Mouse (Mus musculus) ovary, postnatal 14 days (tissue): Measurements from ENCODE around the gene Zbp1.

Experiments
- DNase-seq: peaks from one replicate; pipeline ENCODE4 v3.0.0; 2022; ENCODE audit warnings: low spot score

Gene Zbp1

DNA sequence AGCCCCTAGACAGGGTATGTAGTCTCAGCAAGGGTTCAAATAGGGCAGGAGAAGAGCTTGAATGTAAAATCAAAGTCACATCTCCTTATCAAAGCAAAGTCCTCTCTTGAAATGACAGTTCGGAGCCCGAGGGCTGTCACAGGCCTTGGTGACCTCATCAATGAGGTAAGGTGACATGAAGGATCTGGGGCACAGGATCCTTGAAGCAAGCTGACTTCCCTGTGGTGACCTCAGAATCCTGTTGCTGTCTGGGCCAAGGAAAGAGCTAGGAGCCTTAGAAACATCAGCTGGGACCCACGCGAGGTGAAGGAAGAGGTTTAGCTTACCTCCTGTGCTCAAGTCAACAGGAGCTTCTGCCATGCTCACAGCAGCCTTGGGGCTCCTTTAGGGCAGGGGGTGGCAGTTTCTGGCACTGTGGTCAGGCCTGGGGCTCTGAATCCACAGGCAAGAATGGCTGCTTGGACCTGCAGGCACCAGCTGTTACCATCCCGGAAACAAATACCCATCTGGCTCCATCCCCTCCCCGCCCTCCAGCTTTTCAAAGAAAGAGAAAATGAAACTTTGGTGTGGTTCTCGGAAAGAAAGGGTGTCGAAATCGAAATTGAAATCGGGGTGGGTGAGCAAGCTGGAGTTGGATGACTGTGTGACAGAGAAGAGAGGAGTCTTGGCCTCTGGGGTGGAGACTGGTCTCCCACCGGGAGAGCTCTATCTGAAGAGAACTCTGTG is at the start of gene Zbp1:
TSS of gene Zbp1 (minus strand) at position 508 of the 726 bp plus-strand sequence.
- no peak for DNase-seq

DNA sequence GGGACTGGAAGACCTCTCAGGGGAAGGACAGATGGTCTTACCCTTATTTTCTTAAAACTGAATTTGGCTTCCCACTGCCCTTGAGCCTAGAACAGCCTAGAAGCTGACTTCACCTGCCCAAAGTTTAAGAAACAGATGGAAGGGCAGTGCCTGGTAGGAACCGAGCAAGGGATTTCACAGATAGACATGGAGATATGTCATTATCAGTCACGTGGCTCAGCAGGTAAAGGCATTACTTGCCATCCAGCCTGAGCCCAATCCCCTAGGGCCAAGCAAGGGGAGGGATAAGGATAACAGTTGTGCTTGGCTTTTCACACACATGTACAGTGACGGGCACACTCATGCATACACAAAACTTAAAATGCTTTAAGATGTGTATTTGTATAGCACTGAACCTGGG is 48.8 kb upstream of the Zbp1 start:
- no peak for DNase-seq

DNA sequence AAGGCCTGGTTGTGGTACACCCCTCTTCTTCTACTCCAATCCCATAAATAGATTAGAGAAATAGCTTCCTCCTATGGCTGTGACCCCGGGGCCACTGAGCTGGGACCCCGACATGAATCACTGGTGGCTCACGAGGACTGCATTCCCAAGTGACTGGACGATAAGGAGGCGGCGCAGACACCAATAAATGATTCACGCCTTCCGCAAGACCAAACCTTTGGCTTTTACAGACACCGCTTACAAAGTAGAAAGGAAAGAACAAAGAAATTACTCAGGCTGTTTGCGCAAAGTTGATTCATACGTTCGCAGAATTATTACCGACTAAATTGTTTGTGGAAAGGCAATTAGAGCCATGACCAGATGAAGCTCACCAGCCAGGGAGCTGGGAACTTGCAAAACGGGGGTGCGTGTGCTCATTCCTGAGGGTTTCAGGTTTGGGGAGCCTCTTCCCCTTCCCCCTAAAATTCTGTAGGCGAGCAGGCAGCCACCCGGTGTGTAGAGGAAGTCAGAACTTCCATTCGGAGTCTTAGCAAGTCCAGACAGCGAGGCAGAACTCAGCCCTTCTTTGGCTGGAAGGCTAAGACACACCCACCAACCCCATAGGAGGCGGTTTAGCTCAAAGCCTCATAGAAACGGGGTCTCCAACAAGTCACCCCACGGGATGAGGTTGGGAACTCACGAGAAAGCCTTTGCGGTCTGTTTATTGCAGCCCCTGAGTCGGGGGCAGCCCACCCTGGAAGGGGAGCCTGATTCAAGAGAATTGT is 47.8 kb upstream of the Zbp1 start:
- no peak for DNase-seq

DNA sequence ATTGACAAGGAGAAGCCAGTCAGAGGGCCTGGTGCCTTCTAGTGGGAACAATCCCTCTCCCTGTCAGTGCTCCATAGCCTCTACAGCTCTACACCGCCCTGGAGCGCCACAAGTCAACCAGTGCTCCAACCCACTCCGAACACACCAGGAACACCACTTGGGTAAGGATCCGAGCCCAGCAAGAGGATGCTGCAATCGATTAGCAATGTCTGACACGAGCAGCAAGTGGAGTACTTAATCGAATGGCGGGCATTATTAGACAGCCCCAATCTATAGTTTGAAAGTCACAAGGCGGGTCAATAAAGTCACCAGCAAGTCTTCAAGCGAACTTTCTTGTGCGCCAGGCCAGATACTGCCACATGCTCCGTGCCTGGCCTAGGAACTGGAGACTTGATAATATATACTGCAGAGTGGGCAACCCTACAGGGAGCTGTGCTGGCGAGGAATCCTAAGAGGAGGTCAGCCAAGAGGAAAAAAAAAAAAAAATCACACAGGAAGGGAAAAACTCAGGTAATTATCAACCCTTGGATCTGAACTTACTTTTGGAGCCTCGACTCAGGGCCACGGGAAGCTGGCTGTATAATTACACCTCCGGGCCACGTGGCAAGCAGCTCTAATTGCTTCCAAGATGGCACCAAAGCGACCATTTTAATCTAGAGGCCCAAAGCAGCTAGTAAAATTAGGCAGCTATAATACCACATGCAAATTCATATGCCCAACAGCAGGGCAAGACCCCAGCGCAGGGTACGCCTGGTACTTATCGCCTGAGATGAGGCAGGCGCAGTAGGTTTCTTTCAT is 46.9 kb upstream of the Zbp1 start:
- no peak for DNase-seq

DNA sequence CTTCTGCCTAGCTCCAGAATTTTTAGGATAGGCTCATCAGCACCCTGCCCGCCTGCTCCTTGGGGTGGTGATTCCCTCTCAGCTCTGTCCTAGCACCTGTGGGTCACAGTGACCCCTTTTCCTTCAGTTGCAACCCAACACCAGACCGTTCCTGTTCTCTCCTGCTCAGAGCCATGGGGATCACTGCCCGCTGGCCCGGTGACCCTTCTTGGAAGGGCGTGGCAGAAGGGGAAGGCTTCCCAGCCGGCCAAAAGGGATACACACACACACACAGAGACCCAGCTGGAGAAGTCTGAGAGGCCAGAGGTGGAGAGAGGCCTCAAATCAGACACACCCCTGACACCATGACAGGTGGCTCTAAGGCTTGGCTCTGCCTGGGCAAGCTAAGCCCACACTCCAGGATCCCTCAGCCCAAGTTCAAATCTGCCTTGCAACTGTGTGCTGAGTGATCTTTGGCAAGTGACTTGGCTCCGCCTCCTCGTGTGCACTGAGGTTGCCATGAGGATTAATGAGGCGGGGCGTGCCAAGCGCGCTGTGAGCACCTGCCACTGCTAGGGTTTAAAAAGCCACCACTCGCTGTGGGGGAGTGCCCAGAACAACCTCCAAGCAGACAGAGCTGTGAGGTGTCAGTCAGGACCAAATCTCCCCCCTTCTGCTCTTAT is 45.9 kb upstream of the Zbp1 start:
- no peak for DNase-seq

DNA sequence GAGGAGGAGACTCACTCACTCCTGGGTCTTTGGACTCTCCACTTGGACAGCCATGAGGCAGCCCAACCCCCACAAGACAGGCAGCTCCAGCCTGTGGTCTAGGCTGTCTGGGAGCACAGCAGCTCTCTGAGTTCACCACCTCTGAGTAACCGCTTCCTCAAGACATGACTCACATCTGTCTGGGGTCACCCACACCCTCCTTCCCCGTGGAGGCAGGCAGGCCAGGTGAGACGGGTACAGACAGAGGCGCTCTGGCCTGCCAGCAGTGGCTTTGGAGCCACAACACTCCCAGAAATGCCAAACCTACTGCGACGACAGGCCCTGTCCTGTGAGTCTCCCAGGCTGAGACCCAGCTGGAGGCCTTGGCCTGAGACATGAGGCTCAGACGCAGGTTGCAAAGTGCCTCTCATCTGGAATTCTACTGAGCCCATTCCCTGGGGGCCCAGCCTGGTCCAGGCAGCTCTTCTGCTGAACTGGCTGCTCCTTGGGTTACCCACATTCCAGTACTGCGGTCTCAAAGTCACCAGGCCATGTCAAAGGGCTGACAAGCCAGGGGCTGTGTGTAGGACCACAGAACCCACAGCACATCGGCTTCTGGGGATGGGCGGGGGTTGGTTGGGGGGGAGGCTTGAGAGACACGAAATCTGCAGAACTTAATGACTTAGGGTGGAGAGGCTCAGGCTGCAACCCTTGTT is 45.1 kb upstream of the Zbp1 start:
- DNase-seq: no peak

DNA sequence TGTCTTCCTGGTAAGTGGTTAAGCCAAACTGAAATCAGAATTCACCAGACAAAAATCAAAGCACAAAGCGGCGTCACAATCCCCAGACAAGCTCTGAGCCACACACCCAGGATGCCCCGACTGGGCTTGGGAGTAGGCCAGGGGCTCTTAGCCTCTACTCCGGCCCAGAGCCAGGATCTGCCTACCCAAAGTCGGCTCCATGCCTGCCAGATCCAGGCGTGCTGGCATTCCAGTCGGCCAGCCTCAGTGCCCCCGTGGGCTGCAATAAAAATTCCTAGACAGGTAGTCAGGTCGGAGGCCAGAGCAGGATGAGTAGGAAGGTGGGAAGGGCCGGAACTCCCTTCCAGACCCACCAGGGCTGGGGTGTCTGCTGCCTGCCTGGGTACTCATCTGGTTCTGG is 42.8 kb upstream of the Zbp1 start:
- no peak for DNase-seq

DNA sequence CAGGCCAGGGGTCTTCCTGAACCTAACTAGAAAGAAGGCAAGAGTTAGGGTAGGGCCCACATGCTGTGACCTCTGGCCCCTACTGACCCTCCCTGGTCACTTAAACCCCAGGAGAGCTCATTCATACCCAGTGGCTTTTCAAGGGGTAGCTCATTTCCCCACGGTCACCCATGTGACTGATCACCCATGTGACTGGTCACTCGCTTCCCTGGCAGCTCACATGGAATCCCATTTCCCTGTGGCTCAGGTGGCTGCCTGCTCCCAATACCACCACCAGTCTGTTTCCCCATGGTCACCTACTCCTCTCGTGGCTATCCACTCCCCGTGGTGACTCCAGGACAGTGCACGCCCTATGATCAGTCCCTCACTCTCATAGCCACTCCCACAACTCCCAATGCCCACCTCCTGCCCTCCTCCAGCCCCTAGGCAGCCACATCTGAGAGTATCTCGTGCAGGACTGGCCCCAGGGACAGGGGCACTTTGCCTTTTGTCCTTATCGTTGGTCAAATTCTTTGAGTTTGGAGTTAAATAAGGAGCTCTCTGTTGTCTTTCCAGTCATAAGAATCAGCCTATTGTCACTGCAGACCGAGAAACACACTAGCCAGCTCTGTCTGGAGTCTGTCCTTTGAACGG is 39.9 kb upstream of the Zbp1 start:
- no peak for DNase-seq

DNA sequence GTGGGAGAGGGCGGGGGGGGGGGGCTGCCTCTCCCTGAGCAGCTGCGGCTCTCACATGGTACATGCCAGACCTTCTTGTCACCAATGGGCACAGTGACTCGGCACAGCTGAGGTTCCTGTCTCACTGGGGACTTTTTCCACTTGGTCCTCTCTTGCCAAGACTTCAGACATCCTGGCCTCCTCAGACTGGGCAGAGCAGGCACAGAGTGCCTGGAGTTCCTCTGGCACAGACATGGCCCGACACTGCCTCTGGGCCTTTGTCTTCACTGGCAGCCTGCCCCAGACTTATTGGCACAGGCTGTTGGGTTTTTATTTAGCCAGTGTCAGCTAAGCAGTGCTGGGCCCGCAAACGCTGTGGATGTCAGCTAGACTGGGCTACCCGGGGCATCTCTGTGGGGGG is 38.9 kb upstream of the Zbp1 start:
- peak; percentile 43 for DNase-seq

DNA sequence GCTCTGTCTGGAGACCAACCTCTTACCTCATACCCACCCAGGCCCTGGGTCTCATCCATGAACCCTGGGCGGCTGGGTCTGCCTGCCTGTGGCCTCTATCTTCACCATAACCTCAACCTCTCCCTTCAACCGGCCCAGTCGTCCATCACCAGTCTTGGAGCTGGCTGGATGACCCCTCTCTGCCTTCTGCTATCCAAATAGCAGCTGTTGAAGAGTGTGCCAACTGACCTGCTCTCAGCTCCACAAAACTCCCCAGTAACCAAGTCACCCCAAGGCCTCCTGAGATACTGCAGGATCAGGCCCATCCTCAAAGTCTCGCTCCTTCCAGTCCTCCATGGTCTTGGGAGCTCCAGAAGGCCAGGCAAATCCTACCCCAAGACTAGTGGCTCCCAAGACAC is 37.8 kb upstream of the Zbp1 start:
- no peak for DNase-seq

DNA sequence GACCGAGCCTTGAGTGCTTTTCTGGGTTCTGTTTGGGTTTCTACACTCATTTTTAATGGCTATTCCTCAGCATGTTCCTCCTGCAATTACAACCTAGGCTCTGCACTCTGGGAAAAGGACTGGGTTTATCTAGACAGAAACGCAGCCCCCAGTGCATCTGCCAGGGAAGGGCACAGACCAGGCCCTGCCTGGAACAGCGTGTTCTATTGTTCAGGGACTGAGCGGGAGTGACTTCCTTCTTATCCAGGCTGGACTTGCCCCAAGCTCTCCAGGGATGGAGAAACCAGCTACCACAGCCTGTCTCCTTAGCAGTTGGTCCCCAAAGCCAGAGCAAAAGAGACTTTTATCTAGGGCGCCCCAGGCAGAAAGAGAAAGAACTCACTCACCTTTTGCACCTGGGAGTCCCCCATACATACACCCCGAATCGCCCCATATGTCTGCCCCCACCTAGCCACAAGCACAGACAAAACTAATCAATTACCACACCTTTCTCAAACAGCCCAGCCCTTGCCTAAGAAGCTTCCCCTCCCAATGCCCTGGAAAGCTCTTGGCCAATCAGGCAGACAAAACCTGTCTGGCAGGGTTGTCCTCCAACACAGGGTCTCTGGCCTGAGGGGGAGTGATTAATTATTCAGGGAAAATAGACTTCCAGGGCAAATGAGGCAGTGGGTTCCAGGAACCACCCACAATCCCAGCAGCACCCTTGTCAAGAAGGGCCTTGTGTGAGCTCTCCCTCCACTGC is 37.3 kb upstream of the Zbp1 start:
- no peak for DNase-seq

DNA sequence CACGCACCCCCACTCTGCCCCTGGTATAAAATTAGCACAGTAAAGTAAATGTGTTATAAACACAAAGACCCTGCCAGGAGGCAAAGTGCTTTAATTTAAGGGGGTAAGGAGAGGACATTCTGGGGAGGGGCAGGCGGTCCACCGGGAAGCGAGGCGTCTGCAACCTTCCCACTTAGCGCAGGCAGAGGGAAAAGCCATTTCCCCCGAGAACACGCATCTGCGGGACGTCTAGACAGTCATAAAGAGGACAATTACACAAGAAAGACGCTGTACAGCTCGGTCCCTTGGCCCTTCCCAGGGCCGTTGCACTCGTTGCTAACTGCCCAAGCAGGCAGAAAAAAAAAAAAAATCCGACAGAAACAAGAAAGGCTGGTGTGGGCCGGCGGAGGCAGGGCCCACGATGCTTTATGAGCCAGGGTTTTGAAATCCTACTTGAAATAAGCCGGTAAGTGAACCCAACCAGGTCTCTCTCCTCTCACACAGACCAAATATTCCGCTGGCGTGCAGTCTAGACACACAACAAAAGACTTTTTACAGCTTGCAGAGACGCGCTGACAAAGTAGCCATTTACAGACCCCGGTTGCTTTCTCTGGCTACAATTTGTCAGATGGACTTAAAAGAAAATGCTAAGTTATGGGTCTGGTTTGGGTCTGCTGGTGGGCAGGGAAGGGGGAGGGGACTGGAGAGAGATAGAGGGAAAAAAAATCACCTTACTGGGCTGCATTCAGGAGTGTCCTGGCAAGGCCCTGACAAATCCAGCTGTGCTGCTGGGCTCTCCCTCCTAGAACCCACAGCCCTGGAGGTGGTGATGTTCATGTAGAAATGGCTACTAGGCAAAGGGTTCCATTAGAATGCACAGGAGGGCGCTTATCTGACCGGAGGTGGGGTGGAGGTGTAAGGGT is 35.3 kb upstream of the Zbp1 start:
- DNase-seq: no peak

DNA sequence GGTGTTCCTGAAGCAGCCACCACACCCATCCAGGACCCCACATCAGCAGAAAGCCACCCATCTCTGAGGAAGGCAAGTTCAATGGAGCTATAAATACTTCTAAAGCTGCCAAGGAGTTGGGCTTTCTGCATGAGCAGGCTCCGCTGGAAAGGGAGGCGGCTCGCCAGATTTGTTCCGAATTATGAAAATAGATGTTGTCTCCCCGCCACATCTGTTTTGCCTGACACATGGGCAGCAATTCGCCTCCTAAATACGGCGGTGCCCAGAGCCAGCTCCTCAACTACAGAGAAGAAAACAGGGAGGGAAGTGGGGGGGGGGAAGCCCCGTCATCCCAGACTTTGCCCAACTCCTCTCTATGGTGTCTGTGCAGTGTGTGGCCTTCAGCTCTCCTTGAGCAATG is 33.0 kb upstream of the Zbp1 start:
- DNase-seq: no peak

DNA sequence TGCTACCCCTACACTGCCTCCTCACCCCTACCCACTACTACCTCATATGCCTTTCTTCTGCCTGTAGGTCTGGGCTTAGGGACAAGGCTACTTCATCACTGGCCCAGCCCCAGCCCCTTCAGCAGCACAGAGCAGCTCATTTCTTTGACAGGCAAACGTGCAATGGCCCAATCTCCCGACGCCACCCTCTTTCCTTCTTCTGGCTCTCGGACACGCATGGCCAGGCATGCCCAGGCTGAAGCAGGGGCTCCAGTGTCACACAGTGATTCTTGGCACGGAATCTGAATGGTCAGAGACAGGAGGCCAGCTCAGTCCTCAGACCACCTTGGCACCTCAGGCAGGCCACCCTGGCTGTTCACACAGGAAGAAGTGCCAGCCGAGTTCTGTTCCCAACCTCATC is 32.4 kb upstream of the Zbp1 start:
- no peak for DNase-seq

DNA sequence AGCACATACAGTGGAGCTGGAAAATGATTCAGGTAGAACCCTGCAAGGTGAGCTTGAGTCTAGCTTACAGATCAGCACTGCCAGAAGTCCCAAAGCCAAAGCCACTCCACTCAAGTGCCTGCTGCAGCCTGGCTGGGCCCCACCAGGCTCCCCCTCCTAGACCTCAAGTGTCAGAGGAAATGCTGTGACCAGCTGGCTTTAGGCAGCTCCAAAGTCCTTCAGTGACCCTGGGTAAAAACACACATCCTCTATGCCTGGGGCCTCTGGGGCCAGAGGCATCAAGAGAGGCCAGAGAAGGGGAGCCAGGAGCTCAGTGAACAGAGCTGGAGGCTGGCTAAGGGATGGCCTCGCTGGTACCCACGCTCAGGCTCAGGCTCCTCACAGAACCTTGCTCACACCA is 31.7 kb upstream of the Zbp1 start:
- no peak for DNase-seq

DNA sequence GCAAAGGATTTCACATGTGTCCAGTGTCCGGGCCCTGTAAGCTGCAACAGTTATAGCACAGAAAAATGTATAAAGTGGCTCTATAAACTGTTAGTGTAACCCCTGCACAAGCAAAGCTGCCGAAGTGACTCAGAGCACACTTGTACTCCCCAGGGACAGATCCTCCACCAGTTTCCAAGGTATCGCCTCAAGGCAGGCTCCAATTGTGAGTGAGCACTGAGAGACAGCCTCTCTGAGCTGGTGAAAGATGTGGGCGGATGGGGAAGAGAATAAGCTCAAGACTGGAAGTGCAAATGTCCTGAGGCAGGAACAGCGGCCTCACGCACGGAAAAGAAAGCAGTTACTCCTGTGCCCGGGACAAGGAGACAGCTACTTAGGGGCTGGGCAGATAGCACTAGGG is 31.2 kb upstream of the Zbp1 start:
- no peak for DNase-seq

DNA sequence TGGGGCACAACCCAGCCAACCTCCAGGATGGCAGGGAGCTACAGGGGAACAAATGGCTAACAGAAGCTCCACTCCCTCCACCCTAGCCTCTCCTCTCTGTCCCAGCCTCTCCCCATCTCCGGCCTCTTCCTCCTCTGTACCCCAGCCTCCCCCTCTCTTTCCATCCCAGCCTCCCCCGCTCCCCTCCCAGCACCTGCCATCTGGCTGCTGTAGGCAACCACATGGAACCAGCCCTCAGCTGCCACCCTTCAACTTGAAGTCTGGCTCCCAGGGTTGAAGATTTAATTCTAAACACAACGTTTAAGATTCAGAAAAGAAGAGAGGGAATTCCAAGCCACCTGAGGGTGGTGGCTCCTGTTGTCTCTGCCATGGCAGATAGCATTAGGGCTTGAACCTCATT is 30.7 kb upstream of the Zbp1 start:
- DNase-seq: no peak

DNA sequence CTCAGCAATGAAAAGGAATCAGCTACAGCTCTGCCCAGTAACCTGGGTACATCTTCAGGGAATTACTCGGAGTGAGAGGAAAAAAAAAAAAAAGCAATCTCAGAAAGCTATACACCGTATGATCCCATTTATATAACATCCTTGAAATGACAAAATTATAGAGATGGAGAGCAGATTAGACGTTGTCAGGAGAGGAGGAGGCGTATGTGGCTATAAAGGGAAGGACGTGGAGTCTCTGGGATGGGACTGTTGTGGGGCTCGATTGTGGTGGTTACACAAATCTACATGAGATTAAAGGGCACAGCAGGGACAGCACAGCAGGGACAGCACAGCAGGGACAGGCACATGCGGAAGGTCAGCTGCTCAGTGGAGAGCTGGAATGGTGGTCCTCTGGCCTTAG is 30.1 kb upstream of the Zbp1 start:
- DNase-seq: no peak

DNA sequence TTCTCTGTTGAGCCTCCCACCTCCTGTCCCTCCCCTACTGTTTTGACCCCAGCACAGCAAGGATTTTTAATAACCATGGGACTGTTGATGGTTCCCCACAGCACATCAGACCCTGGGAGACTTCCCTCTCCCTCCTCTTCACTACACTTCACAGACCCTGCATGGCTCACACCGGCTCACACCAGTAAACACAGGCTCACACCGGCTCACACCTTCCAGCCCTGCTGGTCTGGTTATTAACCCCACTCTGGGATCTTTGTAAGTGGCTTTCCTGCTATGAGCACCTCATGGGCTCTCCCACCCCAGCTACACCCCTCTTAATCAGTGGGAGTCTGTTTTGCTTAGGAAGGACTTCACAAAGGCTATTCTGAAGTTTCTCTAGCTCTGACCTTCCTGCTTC is 29.2 kb upstream of the Zbp1 start:
- DNase-seq: no peak

DNA sequence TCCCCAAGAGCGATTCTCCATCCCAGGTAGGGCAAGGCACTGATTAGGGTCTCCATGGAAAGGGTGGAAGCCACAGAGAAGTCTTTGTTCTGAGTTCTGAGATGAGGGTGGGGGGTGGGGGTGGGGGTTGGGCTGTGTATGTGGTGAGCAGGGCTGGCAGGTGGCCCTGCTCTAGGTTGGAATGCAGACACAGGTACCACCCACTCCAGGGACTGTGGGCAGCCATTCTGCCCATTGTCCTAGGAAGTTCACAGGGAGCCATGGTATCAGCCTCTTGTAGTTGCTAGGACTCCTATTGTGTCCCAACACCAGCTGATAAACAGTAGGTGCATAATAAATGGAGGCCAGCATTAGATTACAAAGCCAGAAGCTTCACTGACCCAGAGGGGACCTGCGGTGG is 28.5 kb upstream of the Zbp1 start:
- DNase-seq: no peak
